Mouse (Mus musculus): Measurements from ENCODE around the gene Gtse1.
"Not testable (repeated sequence)": the region's sequence is repeated elsewhere in the genome, so short reads cannot be mapped to it uniquely, and the experiment has no call there.

The Gtse1 gene

GRCm38 (mm10) chr15:85859490-85860031 is at the start of gene Gtse1:
Gene Gtse1 (plus strand): TSS chr15:85859745.
- peak; percentile 94 for DNase-seq (ENCODE audit: low spot score)

GRCm38 (mm10) chr15:85810462-85810805 is 49.1 kb upstream of the Gtse1 start:
- DNase-seq (ENCODE audit: low spot score), result no peak

- DNase-seq (ENCODE audit: low spot score), result peak; percentile 72
Measured at GRCm38 (mm10) chr15:85810806-85811521, 48.6 kb upstream of the Gtse1 start.

GRCm38 (mm10) chr15:85811535-85812277 is 47.8 kb upstream of the Gtse1 start, which contains the start of gene Cdpf1:
Gene Cdpf1 (minus strand): TSS chr15:85811697.
- DNase-seq (ENCODE audit: low spot score), result peak; percentile 98

- no peak for DNase-seq (ENCODE audit: low spot score)
Measured at GRCm38 (mm10) chr15:85813428-85813827, 46.1 kb upstream of the Gtse1 start.

- no peak for DNase-seq (ENCODE audit: low spot score)
Measured at GRCm38 (mm10) chr15:85821203-85822010, 38.1 kb upstream of the Gtse1 start, which contains the start of gene Pkdrej. Gene Pkdrej (minus strand): TSS chr15:85821734.

- DNase-seq (ENCODE audit: low spot score), result no peak
Measured at GRCm38 (mm10) chr15:85822011-85822359, 37.6 kb upstream of the Gtse1 start.

- no peak for DNase-seq (ENCODE audit: low spot score)
Measured at GRCm38 (mm10) chr15:85826676-85827075, 32.9 kb upstream of the Gtse1 start.

- no peak for DNase-seq (ENCODE audit: low spot score)
Measured at GRCm38 (mm10) chr15:85828071-85828470, 31.5 kb upstream of the Gtse1 start.

GRCm38 (mm10) chr15:85829470-85829869 is 30.1 kb upstream of the Gtse1 start:
- DNase-seq (ENCODE audit: low spot score), result no peak

- DNase-seq (ENCODE audit: low spot score), result peak; percentile 74
Measured at GRCm38 (mm10) chr15:85831954-85832590, 27.5 kb upstream of the Gtse1 start, which contains the start of gene Ttc38. Gene Ttc38 (plus strand): TSS chr15:85832306.

GRCm38 (mm10) chr15:85832599-85832998 is 26.9 kb upstream of the Gtse1 start:
- DNase-seq (ENCODE audit: low spot score), result no peak

- no peak for DNase-seq (ENCODE audit: low spot score)
Measured at GRCm38 (mm10) chr15:85835335-85835734, 24.2 kb upstream of the Gtse1 start.

GRCm38 (mm10) chr15:85836887-85837286 is 22.7 kb upstream of the Gtse1 start:
- DNase-seq (ENCODE audit: low spot score), result no peak

- DNase-seq (ENCODE audit: low spot score), result peak; percentile 5
Measured at GRCm38 (mm10) chr15:85840983-85841382, 18.6 kb upstream of the Gtse1 start.

GRCm38 (mm10) chr15:85841796-85842360 is 17.7 kb upstream of the Gtse1 start:
- DNase-seq (ENCODE audit: low spot score), result no peak

GRCm38 (mm10) chr15:85845071-85845470 is 14.5 kb upstream of the Gtse1 start:
- no peak for DNase-seq (ENCODE audit: low spot score)

- DNase-seq (ENCODE audit: low spot score), result no peak
Measured at GRCm38 (mm10) chr15:85851656-85852392, 7.7 kb upstream of the Gtse1 start.

GRCm38 (mm10) chr15:85858980-85859489 is 510 bp upstream of the Gtse1 start:
- DNase-seq (ENCODE audit: low spot score), result no peak

- not testable (repeated sequence) for DNase-seq (ENCODE audit: low spot score)
Measured at GRCm38 (mm10) chr15:85865913-85866312, 6.4 kb downstream of the Gtse1 start.

All from T-cell, adult 2 months (primary cell).